Mouse (Mus musculus) megakaryocyte, embryonic 14.5 days (primary cell): Measurements from ENCODE around the gene Dpp3.

Experiments
- FLI1 ChIP-seq: IDR thresholded peaks from 2 replicates; pipeline ENCODE4 v1.6.1; 2012; ENCODE audit warnings: low read length, inconsistent platforms, mixed read lengths
- GATA1 ChIP-seq: IDR thresholded peaks from 3 replicates; pipeline ENCODE4 v1.6.1; 2012; ENCODE audit warnings: mixed read lengths, low read length, inconsistent platforms, borderline replicate concordance

DNA sequence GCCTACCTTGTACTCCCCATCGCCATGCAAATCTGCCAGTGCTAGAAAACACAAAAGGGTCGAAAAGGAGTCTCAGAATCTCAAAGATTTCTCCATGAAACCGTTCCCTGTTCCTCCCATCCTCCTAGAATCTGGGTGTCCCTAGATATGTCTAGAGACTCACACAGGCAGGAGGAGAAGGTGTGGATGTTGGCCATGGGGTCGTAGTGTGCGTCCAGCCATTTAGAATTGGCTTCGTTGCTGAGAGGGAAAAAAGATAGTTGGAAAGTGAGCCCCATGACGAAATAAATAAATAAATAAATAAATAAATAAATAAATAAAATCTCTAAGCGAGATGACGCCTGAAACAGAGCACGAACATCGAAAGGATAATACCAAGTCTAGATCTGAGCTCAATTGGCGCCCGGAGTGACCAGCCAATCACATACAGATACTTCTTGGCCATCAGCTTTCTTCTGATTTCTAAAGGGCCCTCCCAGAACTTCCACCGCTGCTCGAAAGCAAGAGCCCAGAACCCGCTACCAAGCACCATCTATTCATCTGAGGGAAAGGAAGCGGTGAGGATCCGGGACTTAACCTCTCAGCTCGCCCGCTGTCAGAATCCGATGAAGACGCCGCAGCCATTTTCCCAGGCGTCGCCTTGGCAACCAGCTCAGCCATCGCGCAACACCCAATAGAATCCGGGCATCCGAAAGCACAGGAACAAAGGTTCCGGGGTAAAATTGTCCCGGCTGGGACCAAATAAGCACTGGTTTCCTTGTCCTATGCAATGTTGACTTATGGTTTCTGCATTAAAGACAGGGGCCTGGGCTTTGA, 21.9 kb downstream of the Dpp3 start, which contains the start of gene Bbs1:
- TF ChIP-seq GATA1 (no peak), FLI1 (no peak)
